Mouse (Mus musculus) left cerebral cortex, postnatal 14 days (tissue): ENCODE data around the gene Cdc73. TPM values are rescaled to one million over a fixed set of nuclear protein-coding genes. Genes with fewer than 3 reads are reported as not detected.

Experiments
- DNase-seq, 2 experiments: peaks; one replicate each; pipeline ENCODE4 v3.0.0; 2021 to 2022; ENCODE audit warnings: low spot score in 2 of 2, mixed read lengths in 1 of 2
- intact Hi-C: fragments of 180-260 bp; cut with DNase I; formaldehyde crosslinking; loops from one replicate; pipeline ENCODE4 v1.15.1; 2025
- total RNA-seq, 2 experiments: library from RNA; stranded (reverse); gene quantifications; 2 replicates each; pipeline ENCODE4 v1.2.3; 2021

The Cdc73 gene
- total RNA-seq, 2 experiments from 2014 or later = 52.6 to 53.1 TPM

DNA sequence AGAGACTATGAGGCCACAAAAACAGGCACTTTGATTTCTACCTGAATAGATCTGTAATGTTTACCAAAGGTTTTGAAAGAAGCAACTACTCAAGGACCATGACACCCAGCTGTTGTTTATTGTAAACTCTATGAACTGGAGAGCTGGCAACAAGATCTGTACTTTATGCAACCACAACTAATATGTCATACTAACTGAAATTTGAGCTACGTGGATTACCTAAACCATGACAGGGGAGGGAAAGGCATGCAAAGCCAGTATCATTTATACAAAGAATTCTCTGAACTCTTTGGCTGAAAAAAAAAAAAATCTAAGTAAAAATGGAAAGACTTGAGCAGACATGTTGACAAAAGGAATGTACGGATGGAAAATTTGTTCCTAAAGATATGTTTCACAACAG, 105.8 kb downstream of the Cdc73 start:
- DNase-seq = no peak
- intact Hi-C loops = no loop called here

DNA sequence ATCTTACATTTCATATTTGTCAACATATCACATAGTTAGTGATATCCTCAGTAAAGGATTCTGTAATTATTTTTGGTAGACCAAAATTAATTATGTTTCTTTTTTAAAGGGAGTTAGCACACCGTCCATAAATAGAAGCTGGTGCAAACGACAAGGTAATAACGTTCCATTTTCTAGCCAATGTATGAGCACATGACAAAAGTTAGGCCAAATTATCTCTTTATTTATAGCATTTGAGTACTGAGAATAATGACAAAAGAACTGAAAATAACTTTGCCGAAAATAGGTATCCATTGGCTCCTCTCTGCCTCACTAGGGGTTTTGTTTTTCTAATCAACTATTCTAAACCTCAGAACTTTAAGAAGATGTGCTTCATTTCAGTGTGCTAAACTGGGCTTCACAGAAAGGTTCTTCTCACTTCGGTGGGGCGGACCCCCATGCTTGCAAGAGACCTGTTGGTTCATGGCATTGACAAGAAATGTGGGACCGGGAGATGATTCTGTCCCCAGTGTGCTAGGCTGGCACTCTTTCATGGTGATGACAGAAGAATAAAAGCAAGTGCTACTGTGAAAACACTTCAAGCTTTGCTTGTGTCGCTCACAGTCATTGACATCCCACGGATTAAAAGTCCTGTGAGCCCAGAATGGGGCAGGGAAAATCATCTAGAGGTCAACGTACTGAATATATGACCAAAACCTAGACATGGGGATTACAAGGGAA, 125.7 kb downstream of the Cdc73 start:
- intact Hi-C loops = no loop called here
- DNase-seq = no peak

DNA sequence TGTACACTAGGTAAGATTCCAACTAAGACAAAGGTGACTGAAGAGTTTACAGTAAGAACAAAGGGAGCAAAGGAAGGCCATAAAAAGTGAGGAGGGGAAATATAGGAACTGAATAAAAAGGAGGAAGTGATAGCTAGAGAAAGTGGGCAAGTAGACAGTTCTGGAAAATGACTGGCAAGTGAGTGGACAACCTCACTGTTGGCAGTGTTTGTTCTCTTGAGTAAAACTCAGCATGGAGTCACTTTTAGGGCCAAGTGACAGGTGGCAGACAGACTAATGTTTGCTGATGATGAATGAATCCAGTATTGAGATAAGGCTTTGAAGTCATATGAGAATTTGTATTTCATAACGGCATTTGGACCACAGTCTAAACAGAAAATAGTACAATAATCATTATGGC, 144.5 kb downstream of the Cdc73 start:
- no peak for DNase-seq
- intact Hi-C loops = no loop called here

DNA sequence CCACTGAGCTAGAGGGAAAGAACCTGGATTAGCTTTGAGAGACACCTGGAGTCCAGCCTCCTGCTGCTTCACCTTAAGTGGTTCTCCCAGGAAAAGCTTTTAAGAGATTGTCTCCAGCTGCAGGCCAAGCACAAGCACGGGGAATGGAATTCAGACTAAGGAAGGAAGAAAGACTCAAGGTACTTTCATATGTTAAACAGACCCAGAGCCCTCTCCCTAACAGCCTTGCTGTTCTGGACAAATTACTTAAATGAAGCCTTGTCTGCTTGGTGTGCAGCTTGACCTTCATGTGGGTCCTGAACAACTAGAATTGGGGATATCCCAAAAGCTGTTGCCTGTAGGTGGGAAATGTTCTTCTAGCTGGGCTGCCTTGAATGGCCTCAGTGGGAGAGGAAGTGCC, 147.2 kb downstream of the Cdc73 start:
- no peak for DNase-seq
- intact Hi-C loops = no loop called here

DNA sequence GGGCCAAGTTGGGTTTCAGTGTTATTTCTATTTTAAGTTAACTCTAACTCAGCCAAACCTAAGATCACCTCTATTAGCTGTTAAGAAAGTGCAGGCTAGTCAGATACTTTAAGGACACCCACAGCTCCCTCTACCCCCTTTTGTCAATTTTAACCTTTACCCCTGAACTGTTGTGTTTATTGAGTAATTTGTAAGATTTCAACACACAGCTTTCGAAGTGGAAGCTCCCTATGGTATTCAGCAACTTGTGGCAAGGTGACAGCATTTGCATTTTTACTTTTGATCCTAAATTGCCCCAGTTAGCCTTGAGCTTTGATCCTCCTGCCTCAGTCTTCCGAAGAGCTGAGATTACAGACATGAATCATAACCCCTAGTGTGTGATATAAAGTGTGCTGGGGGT, 148.1 kb downstream of the Cdc73 start:
- no peak for DNase-seq
- intact Hi-C loops = no loop called here

Other genes starting within 250 kb of the Cdc73 start
- 10 to 100 TPM; 18.1 to 26.1 TPM for gene B3galt2, start 62.2 kb downstream of the Cdc73 start, total RNA-seq
- 100 to 1,000 TPM; 117 to 118 TPM for gene Glrx2, start 13.4 kb upstream of the Cdc73 start, total RNA-seq
- 10 to 100 TPM; 26.7 to 27.7 TPM for gene Trove2, start 74.2 kb upstream of the Cdc73 start, total RNA-seq
- 10 to 100 TPM; 35.5 to 36.2 TPM for gene Uchl5, start 74.4 kb upstream of the Cdc73 start, total RNA-seq